Comparison of ENCODE assay signal across 9 mouse cellular contexts in the genomic region with DNA sequence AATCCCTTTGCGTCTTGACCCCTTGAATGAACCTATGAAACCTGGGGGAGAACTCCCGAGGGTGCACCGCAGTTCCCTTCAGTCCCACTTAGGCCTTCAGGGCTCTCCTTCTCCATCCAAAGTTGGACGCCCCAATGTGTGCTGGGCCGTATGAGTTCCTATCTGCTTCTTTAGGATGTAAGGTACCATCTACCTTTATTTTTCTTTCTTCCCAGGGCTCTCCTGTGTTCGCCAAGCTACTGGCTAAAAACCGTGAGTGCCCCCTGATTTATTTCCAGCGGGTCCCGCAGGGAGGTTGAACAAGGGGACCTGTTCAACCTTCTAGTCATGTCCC. TPM values are rescaled to one million over a fixed set of nuclear protein-coding genes. Genes with fewer than 3 reads are reported as not detected.
DNase-seq lines count a peak whose midpoint lies in the region; ATAC-seq and TF ChIP-seq lines count a peak whose summit lies in the region.
"Had no signal": no experiment of that assay in that cellular context is flagged by ENCODE, and none has a peak within 500 bp of the region (broad histone marks: within the 10 kb centered on the region; RNA-seq: fewer than 3 reads in every experiment).

No protein-coding gene starts in this region.

- peak overlapping the region; percentile 97 for H3K4me2 ChIP-seq in heart, embryonic 16.5 days (ENCODE audit: low read depth, low read length)
- H3K4me2 ChIP-seq in hindbrain, postnatal 0 days (ENCODE audit: low read depth, low read length), result peak overlapping the region; percentile 76
- peak overlapping the region; percentile 81 for H3K4me2 ChIP-seq in midbrain, postnatal 0 days (ENCODE audit: low read depth, low read length, poor library complexity, severe bottlenecking)

- intact Hi-C loops in left cerebral cortex, postnatal 25 days (cut with DNase I), result no loop called here

- no peaks in the 10 kb centered on the region for H3K9me3 ChIP-seq in heart, embryonic 16.5 days (replicated peaks; ENCODE audit: control insufficient read depth, low read length)
- no peaks in the 10 kb centered on the region for H3K9me3 ChIP-seq in hindbrain, postnatal 0 days (ENCODE audit: low read length)
- H3K9me3 ChIP-seq in midbrain, postnatal 0 days (ENCODE audit: low read length), result no peaks in the 10 kb centered on the region

- ATAC-seq in heart, embryonic 16.5 days (replicated peaks; ENCODE audit: extremely low read depth, insufficient read depth, low FRiP score), result no peak
- ATAC-seq in hindbrain, postnatal 0 days, result 0 out of 2 replicates have a peak, but pooled peaks have one; percentile 6
- no peak for ATAC-seq in midbrain, postnatal 0 days (ENCODE audit: low FRiP score)

- WGBS in heart, embryonic 16.5 days, result 20% methylated on average over 9 of the region's 9 CpGs
- WGBS in hindbrain, postnatal 0 days, result 8% methylated on average over 9 of the region's 9 CpGs
- WGBS in midbrain, postnatal 0 days, result 10% methylated on average over 9 of the region's 9 CpGs

- peak overlapping the region; percentile 80; the same call in 1 of the 2 replicates for H3K9ac ChIP-seq in heart, embryonic 16.5 days (ENCODE audit: low read length)
- peak overlapping the region; percentile 54; the same call in 1 of the 2 replicates for H3K9ac ChIP-seq in hindbrain, postnatal 0 days (replicated peaks; ENCODE audit: low read length)
- H3K9ac ChIP-seq in midbrain, postnatal 0 days (replicated peaks; ENCODE audit: low read length, poor library complexity, severe bottlenecking), result peak overlapping the region; percentile 70

- TF ChIP-seq POLR2A in cortical plate, adult 2 months (IDR thresholded peaks at IDR 0.05; ENCODE audit: extremely low read depth, insufficient read depth, low read length), result no peak

- H3K27me3 ChIP-seq in heart, embryonic 16.5 days (ENCODE audit: control insufficient read depth, insufficient read depth, low read length), result no peaks in the 10 kb centered on the region
- H3K27me3 ChIP-seq in hindbrain, postnatal 0 days (ENCODE audit: insufficient read depth, low read length), result no peaks in the 10 kb centered on the region
- no peaks in the 10 kb centered on the region for H3K27me3 ChIP-seq in midbrain, postnatal 0 days (ENCODE audit: insufficient read depth, low read length)

- H3K4me3 ChIP-seq in heart, embryonic 16.5 days (ENCODE audit: low read length), result peak overlapping the region; percentile 75
- H3K4me3 ChIP-seq in cortical plate, adult 2 months (ENCODE audit: insufficient read depth, low read length), result peak overlapping the region; percentile 62; the same call in 1 of the 2 replicates
- peak overlapping the region; percentile 69 for H3K4me3 ChIP-seq in hindbrain, postnatal 0 days (ENCODE audit: low read length)
- H3K4me3 ChIP-seq in midbrain, postnatal 0 days (ENCODE audit: low read depth, low read length), result peak overlapping the region; percentile 65

- H3K27ac ChIP-seq in heart, embryonic 16.5 days (ENCODE audit: low read length), result no peak overlapping the region
- H3K27ac ChIP-seq in cortical plate, adult 2 months (ENCODE audit: insufficient read depth, low read length), result no peak overlapping the region
- H3K27ac ChIP-seq in hindbrain, postnatal 0 days, result no peak overlapping the region
- H3K27ac ChIP-seq in midbrain, postnatal 0 days (ENCODE audit: low read depth, low read length), result no peak overlapping the region

- H3K4me1 ChIP-seq in heart, embryonic 16.5 days (ENCODE audit: control insufficient read depth, insufficient read depth, low read length), result peaks cover 10% of the 10 kb centered on the region
- no peaks in the 10 kb centered on the region for H3K4me1 ChIP-seq in cortical plate, adult 2 months (ENCODE audit: control insufficient read depth, insufficient read depth, low read length)
- 0 out of 2 replicates have a peak, but pooled peaks cover 4% of the 10 kb centered on the region for H3K4me1 ChIP-seq in hindbrain, postnatal 0 days (ENCODE audit: insufficient read depth, low read length)
- H3K4me1 ChIP-seq in midbrain, postnatal 0 days (ENCODE audit: insufficient read depth, low read length), result peaks cover 2% of the 10 kb centered on the region; the same call in 1 of the 2 replicates

- DNase-seq in heart, adult 8-10 months (ENCODE audit: low spot score), result no peak
- no peak for DNase-seq in hindbrain, postnatal 0 days (ENCODE audit: low spot score)
- DNase-seq in midbrain, postnatal 0 days (ENCODE audit: low spot score), result no peak
- DNase-seq in left cerebral cortex, postnatal 25 days (ENCODE audit: low spot score in 2 of 2), result no peak
- no peak for DNase-seq in frontal cortex, adult 2 months (ENCODE audit: extremely low spot score in 1 of 2, low spot score in 1 of 2)
- no peak for DNase-seq in ovary, postnatal 14 days (ENCODE audit: low spot score)

- no peak for TF ChIP-seq CTCF in cortical plate, adult 2 months (IDR thresholded peaks at IDR 0.05; ENCODE audit: extremely low read depth, insufficient read depth, low read length)
- TF ChIP-seq CTCF in hindbrain, postnatal 0 days (IDR thresholded peaks at IDR 0.05; ENCODE audit: low read depth), result no peak
- no peak for TF ChIP-seq CTCF in midbrain, postnatal 0 days (IDR thresholded peaks at IDR 0.05)

- H3K36me3 ChIP-seq in heart, embryonic 16.5 days (ENCODE audit: control insufficient read depth, insufficient read depth), result no peaks in the 10 kb centered on the region
- H3K36me3 ChIP-seq in hindbrain, postnatal 0 days (ENCODE audit: insufficient read depth, low read length), result no peaks in the 10 kb centered on the region
- no peaks in the 10 kb centered on the region for H3K36me3 ChIP-seq in midbrain, postnatal 0 days (ENCODE audit: insufficient read depth, low read length)

RNA-seq across cellular contexts. Expression of a gene that starts 0.9 kb away (rescaled TPM):
- polyA plus RNA-seq in heart, embryonic 16.5 days (2015; fragmentation: Nextera tagmentation; extraction: Ambion mirVana), result 3.3 and 3.4 TPM in 2 replicates
- total RNA-seq in heart, adult 8-10 months (2022), result under 1 TPM; 0.25 to 0.83 (median 0.43) TPM
- polyA plus RNA-seq in cortical plate, adult 2 months (2012; rRNA removed), result 0.93 and 1.0 TPM in 2 replicates
- total RNA-seq in hindbrain, postnatal 0 days (2014; rRNA removed), result 3.1 and 8.1 TPM in 2 replicates
- 4.3 and 4.7 TPM in 2 replicates for polyA plus RNA-seq in hindbrain, postnatal 0 days (2015; fragmentation: Nextera tagmentation; extraction: Ambion mirVana)
- total RNA-seq in midbrain, postnatal 0 days (2014; rRNA removed), result 2.2 and 3.8 TPM in 2 replicates
- polyA plus RNA-seq in midbrain, postnatal 0 days (2015; fragmentation: Nextera tagmentation; extraction: Ambion mirVana), result 3.6 and 4.5 TPM in 2 replicates
- total RNA-seq in left cerebral cortex, postnatal 25 days (2021), result 1 to 10 TPM in 1 of 2 experiments, not detected in 1; 1.2 TPM
- 1.4 and 1.6 TPM in 2 replicates for polyA plus RNA-seq in frontal cortex, adult 2 months (2012; rRNA removed)

RNA-seq across cellular contexts. Expression of a gene that starts 18.4 kb away (rescaled TPM):
- 5.7 and 6.9 TPM in 2 replicates for polyA plus RNA-seq in heart, embryonic 16.5 days (2015; fragmentation: Nextera tagmentation; extraction: Ambion mirVana)
- 1 to 10 TPM; 1.1 to 1.7 (median 1.4) TPM for total RNA-seq in heart, adult 8-10 months (2022)
- polyA plus RNA-seq in cortical plate, adult 2 months (2012; rRNA removed), result 597 and 680 TPM in 2 replicates
- total RNA-seq in hindbrain, postnatal 0 days (2014; rRNA removed), result 201 and 209 TPM in 2 replicates
- 295 and 346 TPM in 2 replicates for polyA plus RNA-seq in hindbrain, postnatal 0 days (2015; fragmentation: Nextera tagmentation; extraction: Ambion mirVana)
- 186 and 206 TPM in 2 replicates for total RNA-seq in midbrain, postnatal 0 days (2014; rRNA removed)
- 408 and 417 TPM in 2 replicates for polyA plus RNA-seq in midbrain, postnatal 0 days (2015; fragmentation: Nextera tagmentation; extraction: Ambion mirVana)
- 100 to 1,000 TPM; 641 to 646 TPM for total RNA-seq in left cerebral cortex, postnatal 25 days (2021)
- polyA plus RNA-seq in frontal cortex, adult 2 months (2012; rRNA removed), result 514 and 612 TPM in 2 replicates
- polyA plus RNA-seq: erythroblast, embryonic 14.5 days had no signal

RNA-seq across cellular contexts. Expression of a gene that starts 27.7 kb away (rescaled TPM):
- 2.2 and 4.1 TPM in 2 replicates for polyA plus RNA-seq in heart, embryonic 16.5 days (2015; fragmentation: Nextera tagmentation; extraction: Ambion mirVana)
- total RNA-seq in heart, adult 8-10 months (2022), result 1 to 10 TPM in 2 of 4 experiments, under 1 TPM in 2; 0.90 to 1.6 (median 1.2) TPM
- polyA plus RNA-seq in cortical plate, adult 2 months (2012; rRNA removed), result 2.3 and 2.8 TPM in 2 replicates
- 1.5 and 3.8 TPM in 2 replicates for total RNA-seq in hindbrain, postnatal 0 days (2014; rRNA removed)
- 2.8 and 3.0 TPM in 2 replicates for polyA plus RNA-seq in hindbrain, postnatal 0 days (2015; fragmentation: Nextera tagmentation; extraction: Ambion mirVana)
- 0.27 and 1.0 TPM in 2 replicates for total RNA-seq in midbrain, postnatal 0 days (2014; rRNA removed)
- 1.9 and 2.3 TPM in 2 replicates for polyA plus RNA-seq in midbrain, postnatal 0 days (2015; fragmentation: Nextera tagmentation; extraction: Ambion mirVana)
- 1 to 10 TPM in 1 of 2 experiments, under 1 TPM in 1; 0.78 to 2.2 TPM for total RNA-seq in left cerebral cortex, postnatal 25 days (2021)
- 2.3 and 2.4 TPM in 2 replicates for polyA plus RNA-seq in frontal cortex, adult 2 months (2012; rRNA removed)

RNA-seq across cellular contexts. Expression of a gene that starts 43.6 kb away (rescaled TPM):
- 0.17 and 0.75 TPM in 2 replicates for polyA plus RNA-seq in heart, embryonic 16.5 days (2015; fragmentation: Nextera tagmentation; extraction: Ambion mirVana)
- total RNA-seq in heart, adult 8-10 months (2022), result not detected
- 0.25 and 0.29 TPM in 2 replicates for polyA plus RNA-seq in cortical plate, adult 2 months (2012; rRNA removed)
- 1.0 and 3.7 TPM in 2 replicates for total RNA-seq in hindbrain, postnatal 0 days (2014; rRNA removed)
- polyA plus RNA-seq in hindbrain, postnatal 0 days (2015; fragmentation: Nextera tagmentation; extraction: Ambion mirVana), result 2.0 and 2.1 TPM in 2 replicates
- 0.82 TPM in 1 of 2 replicates, not detected in the other for total RNA-seq in midbrain, postnatal 0 days (2014; rRNA removed)
- 1.2 and 1.4 TPM in 2 replicates for polyA plus RNA-seq in midbrain, postnatal 0 days (2015; fragmentation: Nextera tagmentation; extraction: Ambion mirVana)
- under 1 TPM in 1 of 2 experiments, not detected in 1; 0.44 TPM for total RNA-seq in left cerebral cortex, postnatal 25 days (2021)
- polyA plus RNA-seq in frontal cortex, adult 2 months (2012; rRNA removed), result 0.40 and 0.66 TPM in 2 replicates
- polyA plus RNA-seq: erythroblast, embryonic 14.5 days had no signal

RNA-seq across cellular contexts. Expression of a gene that starts 46.3 kb away (rescaled TPM):
- polyA plus RNA-seq in heart, embryonic 16.5 days (2015; fragmentation: Nextera tagmentation; extraction: Ambion mirVana), result 14.7 and 17.0 TPM in 2 replicates
- total RNA-seq in heart, adult 8-10 months (2022), result 10 to 100 TPM; 64.7 to 74.7 (median 70.4) TPM
- 319 and 330 TPM in 2 replicates for polyA plus RNA-seq in cortical plate, adult 2 months (2012; rRNA removed)
- 122 and 150 TPM in 2 replicates for total RNA-seq in hindbrain, postnatal 0 days (2014; rRNA removed)
- polyA plus RNA-seq in hindbrain, postnatal 0 days (2015; fragmentation: Nextera tagmentation; extraction: Ambion mirVana), result 33.2 and 38.2 TPM in 2 replicates
- 109 and 146 TPM in 2 replicates for total RNA-seq in midbrain, postnatal 0 days (2014; rRNA removed)
- 42.9 and 44.5 TPM in 2 replicates for polyA plus RNA-seq in midbrain, postnatal 0 days (2015; fragmentation: Nextera tagmentation; extraction: Ambion mirVana)
- total RNA-seq in left cerebral cortex, postnatal 25 days (2021), result 100 to 1,000 TPM; 338 to 348 TPM
- polyA plus RNA-seq in frontal cortex, adult 2 months (2012; rRNA removed), result 290 and 350 TPM in 2 replicates

Comparison
In these comparisons a context has a peak if more than half of its experiments do, and no peak if none do; other contexts are left out.
1. RNA of a gene that starts 18.4 kb away (polyA plus RNA-seq): 597 to 680 TPM in cortical plate, adult 2 months, 514 to 612 TPM in frontal cortex, adult 2 months, 408 to 417 TPM in midbrain, postnatal 0 days and 295 to 346 TPM in hindbrain, postnatal 0 days; 5.7 to 6.9 TPM in heart, embryonic 16.5 days; every median in the first group is over 10 times any median in the second.
2. Peak in every context shown above with its lines, with median percentiles within 50 percentile points of each other: H3K4me2 ChIP-seq, H3K4me3 ChIP-seq and H3K9ac ChIP-seq.